Mouse (Mus musculus) cortical plate, adult 2 months (tissue): ENCODE data around the gene Ror1.

Experiments
- CTCF ChIP-seq: fragments of 200-500 bp; IDR thresholded peaks from 2 replicates; pipeline ENCODE4 v1.5.1; 2011; ENCODE audit warnings: mild to moderate bottlenecking, control low read depth, low read length; ENCODE audit not compliant: insufficient read depth; ENCODE audit errors: extremely low read depth
- POLR2A ChIP-seq: fragments of 200-500 bp; IDR thresholded peaks from 2 replicates; pipeline ENCODE4 v1.6.1; 2011; ENCODE audit warnings: mild to moderate bottlenecking, low read length, control low read depth; ENCODE audit not compliant: insufficient read depth; ENCODE audit errors: extremely low read depth

- no peak for TF ChIP-seq CTCF
- TF ChIP-seq POLR2A: no peak
Observed at GRCm38 (mm10) chr4:100170743-100171142, 75.2 kb downstream of the Ror1 start.
